Comparison of ENCODE assay signal across 13 mouse cellular contexts in genomic region chr5:16973206-16973896, GRCm38 (mm10).
DNase-seq lines count a peak whose midpoint lies in the region; ATAC-seq and TF ChIP-seq lines count a peak whose summit lies in the region.
"Had no signal": no experiment of that assay in that cellular context is flagged by ENCODE, and none has a peak within 500 bp of the region (broad histone marks: within the 10 kb centered on the region; RNA-seq: fewer than 3 reads in every experiment).

No protein-coding gene starts in this region.

- intact Hi-C loops in gastrocnemius, adult 2 months (cut with DNase I), result no loop called here

- DNase-seq in lung, postnatal 25 days (ENCODE audit: low spot score), result peak; percentile 2
- no peak for DNase-seq in lung, adult 18-20 months
- DNase-seq in gastrocnemius, adult 2 months, result peak; percentile 44
- DNase-seq in kidney, adult 8-10 months, result peak; percentile 4 to 10
- no peak for DNase-seq in cerebellum, postnatal 25 days
- DNase-seq in urinary bladder, postnatal 10 days (ENCODE audit: low spot score), result no peak
- DNase-seq: adrenal gland, postnatal 25 days; layer of hippocampus, adult 9-11 months had no signal

- peak overlapping the region; percentile 53 for H3K27ac ChIP-seq in gastrocnemius, adult 2 months
- H3K27ac ChIP-seq in small intestine, adult 2 months (ENCODE audit: insufficient read depth, low read depth, low read length), result 0 out of 2 replicates have a peak overlapping the region, but pooled peaks have one; percentile 35
- H3K27ac ChIP-seq: neural tube, embryonic 12.5 days; stomach, embryonic 15.5 days had no signal

- H3K4me3 ChIP-seq in gastrocnemius, adult 2 months, result no peak overlapping the region
- H3K4me3 ChIP-seq in small intestine, adult 2 months (ENCODE audit: low read depth, low read length), result no peak overlapping the region
- H3K4me3 ChIP-seq: neural tube, embryonic 12.5 days; stomach, embryonic 15.5 days had no signal

- no peaks in the 10 kb centered on the region for H3K36me3 ChIP-seq in small intestine, adult 2 months (ENCODE audit: control insufficient read depth, insufficient read depth, low read length)
- H3K36me3 ChIP-seq: G1E; neural tube, embryonic 12.5 days; stomach, embryonic 15.5 days had no signal

- H3K27me3 ChIP-seq in small intestine, adult 2 months (ENCODE audit: control insufficient read depth, insufficient read depth, low read length), result no peaks in the 10 kb centered on the region
- H3K27me3 ChIP-seq: neural tube, embryonic 12.5 days; stomach, embryonic 15.5 days had no signal

- TF ChIP-seq CTCF in gastrocnemius, adult 2 months (IDR thresholded peaks at IDR 0.05), result no peak
- TF ChIP-seq CTCF in small intestine, adult 2 months (IDR thresholded peaks at IDR 0.05; ENCODE audit: extremely low read depth, insufficient read length, insufficient replicate concordance, low read depth, low read length), result no peak

- H3K4me1 ChIP-seq in small intestine, adult 2 months (ENCODE audit: control insufficient read depth, insufficient read depth, insufficient read length, low read length), result peaks cover 5% of the 10 kb centered on the region; the same call in 1 of the 2 replicates
- H3K4me1 ChIP-seq: neural tube, embryonic 12.5 days; stomach, embryonic 15.5 days had no signal

- ATAC-seq in cerebellum, adult (ENCODE audit: insufficient number of reproducible peaks, low FRiP score, low TSS enrichment), result no peak

- TF ChIP-seq POLR2A in small intestine, adult 2 months (IDR thresholded peaks at IDR 0.05; ENCODE audit: low read depth, low read length), result no peak

- WGBS in small intestine, adult 2 months, result 11% methylated on average over 1 of the region's 1 CpGs

Comparison
In these comparisons a context has a peak if more than half of its experiments do, and no peak if none do; other contexts are left out.
1. DNase-seq: peak in lung, postnatal 25 days (single experiment), gastrocnemius, adult 2 months (single experiment) and kidney, adult 8-10 months (2 of 2); none in lung, adult 18-20 months (0 of 2), cerebellum, postnatal 25 days (0 of 2) and urinary bladder, postnatal 10 days (single experiment).